Mouse (Mus musculus) urinary bladder, postnatal 25 days (tissue): ENCODE data around the gene A830018L16Rik.
A peak's percentile ranks its signal among the peaks of the same experiment; 100 is the strongest.

Experiments
- DNase-seq: peaks from one replicate; pipeline ENCODE4 v3.0.0; 2022; ENCODE audit warnings: low spot score

A830018L16Rik gene

GRCm38 (mm10) chr1:11652773-11653172 is 238.9 kb downstream of the A830018L16Rik start:
- no peak for DNase-seq

- DNase-seq, result peak; percentile 44
These were observed 243.6 kb downstream of the A830018L16Rik start for GRCm38 (mm10) chr1:11657341-11658060.

DNA sequence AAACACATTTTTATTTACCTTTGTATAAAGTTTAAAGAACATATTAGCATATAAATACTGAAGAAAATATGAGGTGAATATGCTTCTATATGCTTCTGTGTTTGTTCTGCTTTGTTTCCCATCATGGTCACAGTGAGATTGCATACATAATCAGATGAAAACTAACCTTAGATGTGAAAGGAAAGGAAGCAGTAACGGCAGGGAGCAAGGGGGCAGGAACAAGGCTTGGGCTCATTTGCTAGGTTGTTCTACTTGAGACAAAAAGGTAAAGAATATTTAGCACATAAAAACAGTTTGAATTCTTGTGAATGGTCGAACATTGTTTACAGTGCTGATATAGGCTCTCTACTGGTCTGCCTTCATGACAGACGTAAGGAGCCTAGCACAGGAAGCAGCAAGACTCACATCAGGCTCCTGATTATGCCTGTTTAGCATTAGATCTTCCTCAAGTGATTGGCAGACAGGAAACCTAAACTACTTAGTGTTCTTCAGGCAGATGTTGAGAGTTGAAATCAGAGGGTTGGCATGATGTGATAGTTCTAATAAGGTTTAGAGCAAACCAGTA is 244.2 kb downstream of the A830018L16Rik start:
- no peak for DNase-seq

DNA sequence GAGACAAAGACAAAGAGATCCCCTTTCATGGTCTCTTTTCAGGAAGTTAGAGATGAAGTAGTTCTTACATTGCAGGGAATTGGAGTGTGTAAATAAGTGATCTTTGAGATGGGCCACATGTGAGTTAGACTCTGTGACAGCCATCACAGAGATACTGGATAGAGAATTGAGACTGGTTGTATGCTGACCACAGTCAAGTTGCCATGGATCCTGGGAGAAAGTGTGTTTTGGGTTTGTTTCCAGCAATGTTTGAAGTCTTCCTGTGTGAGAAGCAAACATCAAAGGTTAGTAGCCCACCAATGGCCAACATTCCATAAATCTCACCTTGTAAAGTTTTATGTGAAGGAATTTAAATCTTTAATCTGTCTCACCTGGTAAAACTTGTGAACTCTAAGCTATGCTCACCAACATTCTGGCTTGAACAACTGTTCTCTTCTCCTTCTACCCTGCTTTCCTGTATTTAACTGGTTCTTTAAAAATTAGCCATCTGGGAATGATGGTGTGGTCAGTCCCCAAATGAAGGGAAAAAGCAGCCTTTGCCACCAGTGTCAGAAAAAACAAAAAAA is 330.9 kb downstream of the A830018L16Rik start:
- no peak for DNase-seq

DNA sequence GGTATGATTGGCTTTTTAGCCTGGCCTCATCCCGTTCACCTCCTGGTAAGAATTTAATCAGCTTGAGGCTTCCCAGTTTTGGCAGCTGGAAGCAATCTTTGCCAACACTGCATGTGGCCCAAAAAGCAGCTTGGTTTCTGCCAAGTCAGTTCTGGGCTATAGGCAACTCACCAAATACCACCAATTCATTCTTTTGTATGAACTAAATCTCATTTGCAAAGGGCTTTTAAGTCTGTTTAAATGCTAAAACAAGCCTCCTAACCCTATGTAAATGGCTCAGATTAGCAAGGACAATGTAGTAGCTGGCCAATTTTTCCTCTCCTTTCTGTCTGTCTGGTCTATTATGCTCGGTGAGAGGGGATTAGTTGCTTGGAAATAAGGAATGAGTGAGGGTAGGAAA is 334.5 kb downstream of the A830018L16Rik start:
- no peak for DNase-seq

DNA sequence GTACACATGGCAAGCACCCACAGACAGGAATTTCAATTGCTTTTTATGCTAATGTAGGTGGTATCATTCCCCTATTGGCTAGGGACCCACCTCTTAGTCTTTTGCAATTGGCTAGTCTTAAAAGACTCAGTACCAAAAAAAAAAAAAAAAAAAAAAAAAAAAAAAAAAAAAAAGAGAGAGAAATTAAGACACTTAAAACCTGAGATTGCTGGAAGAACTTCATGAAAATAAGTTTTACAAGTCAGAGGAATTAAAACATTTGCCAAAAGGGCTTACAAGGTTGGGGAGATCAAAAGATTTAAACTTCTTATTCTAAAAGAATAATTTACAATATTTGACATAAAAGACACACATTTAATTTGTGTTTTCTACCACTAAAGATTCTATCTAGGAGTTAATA is 336.2 kb downstream of the A830018L16Rik start:
- no peak for DNase-seq

- DNase-seq, result no peak
These were observed 336.7 kb downstream of the A830018L16Rik start for GRCm38 (mm10) chr1:11750607-11751006.

DNA sequence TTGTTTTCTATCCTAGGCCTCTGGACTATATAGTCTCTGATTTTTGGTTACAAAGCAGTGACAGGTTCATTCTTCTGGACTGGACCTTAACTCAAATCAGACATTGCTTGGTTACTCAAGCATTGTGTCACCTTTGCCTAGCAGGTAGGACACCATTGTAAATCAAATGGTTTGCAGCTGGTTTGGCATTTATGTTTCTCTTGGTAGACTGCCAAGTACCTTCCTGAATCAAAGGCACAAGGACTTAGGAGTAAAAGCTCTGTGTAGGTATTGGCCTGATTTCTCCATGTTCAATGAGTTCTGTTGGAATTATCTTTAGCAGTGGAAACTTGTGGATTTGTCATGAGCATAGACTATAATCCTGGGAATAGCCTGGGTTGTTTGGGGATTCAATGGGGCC is 338.1 kb downstream of the A830018L16Rik start:
- no peak for DNase-seq

DNA sequence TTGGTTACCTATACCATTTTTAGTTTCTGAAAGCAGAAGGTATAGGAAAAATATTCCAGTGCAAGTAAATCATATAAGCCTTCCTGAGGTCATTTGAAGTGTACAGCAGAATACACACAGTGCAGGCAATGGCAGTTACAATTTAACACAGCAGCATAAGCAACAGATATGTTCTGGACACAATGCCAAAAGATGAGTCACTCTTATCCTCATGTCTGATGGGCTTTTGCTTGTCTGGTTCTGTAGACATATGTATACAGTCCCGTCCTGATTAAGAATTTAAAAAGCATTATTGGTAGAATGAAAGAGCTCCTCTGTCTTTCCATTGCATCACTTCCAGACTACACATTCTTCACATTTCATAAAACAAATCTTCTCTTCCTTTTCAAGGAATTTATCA is 374.4 kb downstream of the A830018L16Rik start:
- no peak for DNase-seq

DNA sequence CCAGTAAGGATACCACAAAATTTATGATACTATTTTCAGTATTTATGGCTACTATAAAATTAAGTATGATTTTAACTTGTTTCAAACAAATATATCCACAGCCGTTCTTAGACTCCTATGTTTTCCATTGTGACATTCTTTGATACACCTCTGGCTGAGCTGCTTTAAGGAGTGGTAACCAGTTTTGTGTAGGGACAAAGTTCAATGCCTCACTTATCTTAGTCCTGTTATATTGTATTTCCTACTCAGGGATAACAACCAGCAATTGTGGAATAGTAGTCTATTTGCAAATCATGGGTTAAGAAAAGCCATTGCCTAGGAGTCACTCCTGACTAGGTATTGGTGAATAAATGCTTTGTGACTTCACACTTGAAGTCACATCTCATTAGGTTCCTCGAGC is 378.9 kb downstream of the A830018L16Rik start:
- no peak for DNase-seq

DNA sequence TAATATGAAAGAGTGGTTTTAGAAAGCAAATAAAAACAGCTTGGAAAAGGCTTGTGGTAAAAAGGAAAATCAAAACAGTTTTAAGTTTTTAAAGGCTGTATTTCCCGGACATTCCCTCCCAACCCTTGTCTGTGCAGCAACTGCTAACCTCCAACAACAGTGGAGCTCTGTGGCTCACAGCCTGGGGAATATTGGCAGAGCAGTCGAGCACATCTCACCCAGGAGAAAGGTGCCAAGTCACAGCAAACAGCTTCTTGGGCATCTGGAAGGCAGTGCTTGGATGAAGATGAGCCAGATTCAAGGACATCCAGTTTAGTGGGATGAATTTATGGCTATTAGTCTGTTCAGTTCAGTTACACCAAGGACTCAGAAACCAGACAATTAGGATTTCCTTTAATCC is 381.8 kb downstream of the A830018L16Rik start:
- DNase-seq, result no peak

GRCm38 (mm10) chr1:11872847-11873246 is 458.9 kb downstream of the A830018L16Rik start:
- no peak for DNase-seq

- no peak for DNase-seq
These were observed 459.7 kb downstream of the A830018L16Rik start for GRCm38 (mm10) chr1:11873573-11873972.

- no peak for DNase-seq
These were observed 467.8 kb downstream of the A830018L16Rik start for GRCm38 (mm10) chr1:11881706-11882105.

DNA sequence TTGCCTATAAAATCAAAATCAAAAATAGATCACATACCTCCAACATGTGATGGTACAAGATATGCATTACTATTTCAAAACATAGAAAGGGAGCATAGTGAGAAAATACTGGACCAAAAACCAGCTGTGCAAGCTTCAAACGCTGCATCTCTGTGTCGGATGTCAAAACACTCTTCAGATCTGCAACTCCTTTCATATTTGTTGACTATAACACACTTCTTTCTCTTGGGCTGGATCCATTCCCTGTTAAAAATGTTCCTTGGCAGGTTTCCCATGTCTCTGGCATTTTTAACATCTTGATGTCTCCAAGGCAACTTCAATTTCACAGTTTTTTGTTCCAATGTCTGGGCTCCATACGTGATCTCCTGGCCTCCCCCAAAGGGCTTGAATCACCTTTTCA is 481.8 kb downstream of the A830018L16Rik start:
- DNase-seq, result no peak

GRCm38 (mm10) chr1:11915873-11916272 is 502.0 kb downstream of the A830018L16Rik start:
- DNase-seq, result no peak

DNA sequence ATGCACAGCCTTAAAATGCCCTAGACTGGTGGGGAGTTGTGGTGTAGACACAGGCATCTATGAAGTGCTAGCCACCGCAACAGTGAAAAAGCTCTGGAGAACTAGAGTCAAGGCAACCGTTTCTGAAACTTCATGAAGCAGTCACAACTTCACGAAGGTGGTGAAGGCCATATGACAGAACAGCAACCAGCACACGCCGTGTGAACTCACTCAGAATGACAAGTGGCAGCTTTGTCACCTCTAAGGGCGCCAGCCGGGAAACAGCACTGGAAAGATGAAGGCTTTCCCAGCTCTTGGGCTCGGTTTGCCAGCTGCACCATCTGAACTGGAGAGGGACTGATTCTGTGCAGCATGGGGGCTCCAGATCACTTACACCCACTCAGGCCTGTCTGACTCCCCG is 523.1 kb downstream of the A830018L16Rik start:
- no peak for DNase-seq

GRCm38 (mm10) chr1:11959421-11960206 is 545.7 kb downstream of the A830018L16Rik start:
- DNase-seq, result no peak

DNA sequence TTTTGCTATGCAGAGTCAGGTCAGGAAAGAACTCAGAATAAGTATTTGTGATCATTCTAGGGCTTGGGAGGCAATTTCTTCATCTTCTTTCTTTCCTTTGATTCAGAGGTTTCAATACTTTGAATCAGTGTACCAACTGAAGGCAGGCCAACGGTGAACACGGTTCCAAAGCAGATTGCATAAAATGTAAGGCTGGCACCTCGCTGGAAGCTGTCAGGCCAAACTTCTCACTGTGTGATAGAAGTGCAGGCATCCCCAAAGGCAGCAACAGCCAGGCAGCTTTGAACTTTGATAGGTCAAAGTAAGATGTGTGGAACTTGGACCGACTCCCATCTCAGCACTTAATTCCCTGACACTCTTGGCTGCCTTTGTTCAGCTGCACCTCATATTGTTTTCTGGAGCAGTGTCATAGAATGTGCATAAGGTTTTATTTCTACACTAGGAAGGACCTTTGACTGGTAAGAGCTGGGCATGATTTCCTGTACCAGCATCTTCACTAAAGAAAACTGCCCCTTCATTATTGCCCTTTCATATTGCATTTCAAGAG is 568.8 kb downstream of the A830018L16Rik start:
- no peak for DNase-seq

- no peak for DNase-seq
These were observed 576.1 kb downstream of the A830018L16Rik start for GRCm38 (mm10) chr1:11990011-11990410.

GRCm38 (mm10) chr1:11996297-11996878 is 582.5 kb downstream of the A830018L16Rik start:
- DNase-seq, result no peak

DNA sequence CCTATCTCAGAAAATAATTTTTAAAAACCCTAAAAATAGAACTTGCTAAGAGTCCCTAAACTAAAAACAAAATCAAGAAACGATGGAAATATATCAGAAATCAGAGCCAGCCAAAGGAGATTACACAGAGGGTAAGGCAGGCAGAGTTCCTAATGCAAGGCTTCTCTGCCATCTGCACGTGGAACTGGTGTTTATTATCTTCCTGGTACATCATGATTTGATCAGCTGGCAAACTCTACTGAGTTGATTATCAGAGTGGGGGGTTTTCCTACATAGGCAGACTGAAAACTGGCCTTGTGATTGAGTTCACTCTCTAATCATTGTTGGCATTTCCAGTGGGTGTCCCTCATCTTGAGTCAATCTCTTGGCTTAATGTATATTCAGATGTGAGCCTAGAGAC is 583.7 kb downstream of the A830018L16Rik start:
- no peak for DNase-seq
